Comparison of ENCODE assay signal across 7 mouse cellular contexts in genomic region chr5:36398463-36399364, GRCm38 (mm10). TPM values are rescaled to one million over a fixed set of nuclear protein-coding genes. Genes with fewer than 3 reads are reported as not detected.
DNase-seq lines count a peak whose midpoint lies in the region; ATAC-seq lines count a peak whose summit lies in the region.

No protein-coding gene starts in this region.

- WGBS in hindbrain, embryonic 11.5 days, result 8% methylated on average over 18 of the region's 18 CpGs

- H3K27ac ChIP-seq in hindbrain, embryonic 11.5 days (ENCODE audit: low read depth, low read length), result no peak overlapping the region

- H3K4me3 ChIP-seq in hindbrain, embryonic 11.5 days (ENCODE audit: low read depth, low read length), result no peak overlapping the region

- peaks cover 6% of the 10 kb centered on the region; the same call in 1 of the 2 replicates for H3K27me3 ChIP-seq in hindbrain, embryonic 11.5 days (ENCODE audit: control insufficient read depth, insufficient read depth, low read length)

- no peaks in the 10 kb centered on the region for H3K9me3 ChIP-seq in hindbrain, embryonic 11.5 days (ENCODE audit: control insufficient read depth, low read length)

- H3K4me2 ChIP-seq in hindbrain, embryonic 11.5 days (replicated peaks; ENCODE audit: low read depth, low read length), result no peak overlapping the region

- H3K9ac ChIP-seq in hindbrain, embryonic 11.5 days (ENCODE audit: low read depth, low read length), result no peak overlapping the region

- peak; percentile 71 for DNase-seq in ES-CJ7 (ENCODE audit: low read depth, low spot score)
- DNase-seq in adrenal gland, adult 2 months, result peak; percentile 81
- DNase-seq in fibroblast of lung, adult 2 months (ENCODE audit: low read depth), result peak; percentile 33
- DNase-seq in hindbrain, embryonic 11.5 days (ENCODE audit: low spot score), result peak; percentile 78
- peak; percentile 46 to 72 for DNase-seq in layer of hippocampus, postnatal 10 days (ENCODE audit: low spot score in 2 of 2)
- DNase-seq in spleen, postnatal 36 days (ENCODE audit: low spot score in 2 of 2), result peak; percentile 50 to 52

- H3K4me1 ChIP-seq in hindbrain, embryonic 11.5 days (replicated peaks; ENCODE audit: control insufficient read depth, insufficient read depth, low read length), result no peaks in the 10 kb centered on the region; the same call in 1 of the 2 replicates

- ATAC-seq in hindbrain, embryonic 11.5 days (ENCODE audit: low FRiP score), result peak; percentile 28; the same call in 1 of the 2 replicates
- peak; percentile 57 for ATAC-seq in megakaryocyte progenitor cell, adult 5-6 weeks (replicated peaks; ENCODE audit: poor library complexity)

- H3K36me3 ChIP-seq in hindbrain, embryonic 11.5 days (ENCODE audit: control insufficient read depth, insufficient read depth, low read length), result no peaks in the 10 kb centered on the region

RNA-seq across cellular contexts. Expression of gene Sorcs2, which starts 0.8 kb away (rescaled TPM):
- 10 to 100 TPM in 1 of 2 experiments, 1 to 10 TPM in 1; 10.0 to 16.4 TPM for total RNA-seq in adrenal gland, adult 2 months (2021)
- polyA plus RNA-seq in adrenal gland, adult 2 months (2012; rRNA removed), result 18.4 and 19.7 TPM in 2 replicates
- 4.1 and 6.0 TPM in 2 replicates for polyA plus RNA-seq in hindbrain, embryonic 11.5 days (2014; fragmentation: Nextera tagmentation; extraction: Ambion mirVana)
- total RNA-seq in layer of hippocampus, postnatal 10 days (2021), result 10 to 100 TPM; 56.9 to 60.9 TPM
- not detected in 2 replicates for total RNA-seq in megakaryocyte progenitor cell, adult 5-6 weeks (2015)
- total RNA-seq in megakaryocyte progenitor cell, adult 5-6 weeks (2017), result not detected in 2 replicates

Comparison
In these comparisons a context has a peak if more than half of its experiments do, and no peak if none do; other contexts are left out.
1. RNA of gene Sorcs2, which starts 0.8 kb away (total RNA-seq): 56.9 to 60.9 TPM in layer of hippocampus, postnatal 10 days and 10.0 to 16.4 TPM in adrenal gland, adult 2 months; not detected in megakaryocyte progenitor cell, adult 5-6 weeks; every median in the first group is over 10 times any median in the second.
2. Peak in every context shown above with its lines, with median percentiles within 50 percentile points of each other: DNase-seq.